Mouse (Mus musculus): ENCODE data around the gene Traf3ip2.

Traf3ip2 gene

GRCm38 (mm10) chr10:39634423-39635101, 21.8 kb downstream of the Traf3ip2 start:
- no peak for DNase-seq

DNA sequence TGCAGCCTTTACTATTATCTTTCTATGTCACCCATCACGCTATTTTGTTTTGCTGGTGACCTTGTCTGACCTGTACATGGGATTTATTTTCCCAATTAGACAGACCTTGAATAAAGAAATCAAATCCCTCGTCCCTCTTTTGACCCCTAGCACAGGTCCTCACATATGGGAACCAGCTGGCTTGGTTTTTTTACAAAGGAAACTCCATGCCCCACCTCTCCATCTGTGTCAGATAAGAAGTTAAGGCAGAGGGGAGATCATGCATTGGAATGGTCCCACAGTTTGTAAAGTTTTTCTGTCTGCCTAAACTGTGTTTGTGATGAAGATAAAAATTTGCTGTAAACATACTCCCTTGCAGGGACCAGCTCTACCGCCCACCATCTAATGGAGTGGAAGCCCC, 26.1 kb downstream of the Traf3ip2 start:
- no peak for DNase-seq

DNA sequence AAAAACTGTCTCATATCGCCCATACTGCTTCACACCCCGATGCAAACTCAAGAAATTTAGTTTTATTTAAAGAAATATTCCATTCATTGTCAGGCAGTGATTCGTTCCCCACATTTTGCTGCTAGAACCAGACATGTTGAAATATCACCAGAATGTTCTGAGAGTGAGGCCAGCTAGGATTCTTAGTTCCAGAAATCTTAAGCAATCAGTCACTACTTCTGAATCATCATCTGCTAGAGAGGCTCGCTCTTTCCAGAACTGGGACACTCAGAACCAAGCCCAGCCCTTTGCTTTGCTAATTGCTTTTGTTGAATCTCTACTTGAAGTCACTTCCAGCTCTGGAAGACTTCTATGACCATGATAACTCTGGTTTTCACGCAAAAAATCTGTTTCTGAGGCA, 27.0 kb downstream of the Traf3ip2 start:
- DNase-seq: no peak

GRCm38 (mm10) chr10:39640817-39641226, 28.1 kb downstream of the Traf3ip2 start:
- no peak for DNase-seq

GRCm38 (mm10) chr10:39645789-39646628, 33.3 kb downstream of the Traf3ip2 start:
- peak; percentile 26 for DNase-seq

GRCm38 (mm10) chr10:39646629-39647019, 33.9 kb downstream of the Traf3ip2 start:
- no peak for DNase-seq

DNA sequence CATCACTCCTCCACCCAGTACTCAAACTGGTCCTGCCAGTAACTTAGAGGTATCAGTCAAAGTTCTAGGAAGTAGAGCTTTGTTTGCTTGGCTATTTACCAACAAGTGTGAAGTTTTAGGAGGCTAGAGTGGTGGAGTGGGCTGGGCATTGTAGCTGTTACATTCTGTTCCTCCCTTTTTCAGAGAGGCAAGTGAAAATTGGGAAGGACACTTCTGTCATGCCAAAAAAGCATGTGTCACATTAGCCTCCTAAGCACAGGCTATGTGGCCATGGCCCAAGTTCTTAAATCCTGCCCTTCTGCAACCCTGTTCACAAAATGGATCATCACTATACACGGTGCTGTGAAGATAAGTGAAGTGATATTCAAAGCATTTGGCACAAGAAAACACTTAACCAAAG, 34.4 kb downstream of the Traf3ip2 start:
- no peak for DNase-seq

DNA sequence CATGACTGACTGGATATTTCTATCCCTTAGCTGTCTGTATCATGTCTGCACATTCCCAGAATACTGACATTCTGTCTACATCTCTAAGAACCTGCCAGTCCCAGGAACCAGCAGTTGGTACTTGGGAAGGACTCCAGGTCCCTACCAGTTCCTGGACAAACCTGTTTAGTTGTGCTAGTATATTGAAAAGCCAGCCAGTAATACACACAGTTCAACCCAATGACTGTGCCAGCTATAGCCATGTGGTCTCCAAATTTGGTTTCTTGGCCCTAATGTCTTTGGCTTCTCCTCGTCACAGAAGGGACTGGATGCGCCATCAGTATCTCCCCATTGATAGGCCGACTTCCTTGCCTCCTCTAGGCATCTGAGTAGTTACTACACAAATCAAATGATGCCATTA, 35.5 kb downstream of the Traf3ip2 start:
- no peak for DNase-seq

DNA sequence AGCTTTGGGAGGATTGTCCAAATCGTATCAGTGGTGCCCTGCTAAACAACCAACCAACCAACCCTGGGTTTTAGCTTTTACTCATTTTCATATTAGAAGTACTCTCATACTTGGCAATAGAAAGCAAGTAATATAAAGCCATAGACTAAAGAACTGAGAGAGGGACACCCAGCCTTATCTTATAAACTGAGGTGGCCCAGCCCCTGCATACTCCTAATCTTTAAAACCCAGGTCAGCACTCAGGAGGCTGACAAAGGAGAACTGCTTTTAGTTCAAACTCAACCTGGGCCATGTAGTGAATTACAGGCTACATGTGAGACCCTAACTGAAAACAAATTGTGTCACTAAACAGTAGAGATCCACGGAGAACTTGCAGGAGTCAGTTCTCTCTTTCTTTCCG, 36.8 kb downstream of the Traf3ip2 start:
- DNase-seq: no peak

- no peak for DNase-seq
These were observed 37.6 kb downstream of the Traf3ip2 start for GRCm38 (mm10) chr10:39650316-39650715.

GRCm38 (mm10) chr10:39654001-39654416, 41.3 kb downstream of the Traf3ip2 start:
- no peak for DNase-seq

- DNase-seq: no peak
These were observed 46.2 kb downstream of the Traf3ip2 start for GRCm38 (mm10) chr10:39658901-39659410.

- DNase-seq: no peak
These were observed 46.9 kb downstream of the Traf3ip2 start for GRCm38 (mm10) chr10:39659411-39660268.

- DNase-seq: no peak
These were observed 47.5 kb downstream of the Traf3ip2 start for GRCm38 (mm10) chr10:39660269-39660655.

DNA sequence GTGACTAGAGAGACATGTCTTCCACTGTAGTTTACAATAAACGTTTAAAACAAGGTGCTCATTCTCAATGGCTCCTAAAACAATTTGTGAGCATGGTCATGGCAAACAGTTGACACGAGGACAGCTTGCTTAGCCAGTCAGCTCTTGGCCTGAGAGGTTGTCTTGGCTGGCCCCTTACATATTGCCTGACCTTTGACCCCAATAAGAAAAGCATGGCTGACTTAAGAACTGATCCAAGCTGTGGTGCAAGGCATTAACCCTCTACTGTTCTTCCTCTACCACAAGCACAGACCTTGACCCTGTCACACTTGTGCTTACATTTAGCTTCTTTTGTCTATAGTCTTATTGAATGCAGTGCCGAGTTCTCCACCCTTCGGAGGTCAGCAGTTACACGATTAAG, 48.0 kb downstream of the Traf3ip2 start:
- DNase-seq: no peak

DNA sequence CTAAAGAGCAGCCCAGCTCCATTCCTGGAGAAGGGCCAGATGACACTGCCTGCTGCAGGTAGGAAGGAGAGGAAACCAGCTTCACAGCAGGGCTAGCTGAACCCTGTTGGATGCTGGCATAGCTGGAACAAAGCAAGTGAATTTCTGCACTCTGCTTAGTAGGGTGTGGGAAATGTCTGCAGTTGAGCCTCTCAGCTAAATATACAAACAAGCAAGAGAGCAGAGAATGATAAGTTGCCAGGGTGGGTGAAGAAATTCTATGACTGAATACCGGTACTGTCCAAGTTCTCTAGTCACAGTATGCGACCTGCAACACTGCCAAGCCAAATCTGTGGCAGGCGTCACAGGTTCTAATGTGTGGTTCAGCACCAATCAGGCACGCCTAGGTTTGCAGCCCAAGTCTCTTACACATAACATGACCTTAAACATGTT, 52.4 kb downstream of the Traf3ip2 start:
- no peak for DNase-seq

GRCm38 (mm10) chr10:39666027-39666426, 53.3 kb downstream of the Traf3ip2 start:
- no peak for DNase-seq

DNA sequence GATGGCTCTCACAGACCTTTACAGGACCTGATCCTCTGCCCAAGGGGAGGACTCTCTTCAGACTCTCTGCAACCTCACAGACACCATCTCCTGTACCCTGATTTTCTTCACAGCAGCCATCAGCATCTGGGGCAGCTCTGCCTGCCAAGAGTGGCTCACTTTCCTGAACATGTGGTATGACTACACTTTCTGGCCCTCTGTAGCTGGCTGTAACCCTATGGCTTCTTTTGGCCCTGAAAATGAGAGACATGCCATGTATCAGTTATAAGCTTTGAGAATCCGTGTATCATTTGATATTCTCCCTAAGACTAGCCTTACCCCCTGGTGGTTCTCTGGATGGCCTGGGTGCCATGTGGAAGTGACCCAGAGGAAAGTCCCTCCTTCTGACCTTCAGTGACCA, 58.7 kb downstream of the Traf3ip2 start:
- no peak for DNase-seq

- no peak for DNase-seq
These were observed 59.9 kb downstream of the Traf3ip2 start for GRCm38 (mm10) chr10:39672547-39673051.

- DNase-seq: no peak
These were observed 61.4 kb downstream of the Traf3ip2 start for GRCm38 (mm10) chr10:39674106-39674505.

GRCm38 (mm10) chr10:39674766-39675165, 62.0 kb downstream of the Traf3ip2 start:
- no peak for DNase-seq

- no peak for DNase-seq
These were observed 65.6 kb downstream of the Traf3ip2 start for GRCm38 (mm10) chr10:39678199-39678791.
